Mouse (Mus musculus): ENCODE results near the gene Use1. TPM values are rescaled to one million over a fixed set of nuclear protein-coding genes. Genes with fewer than 3 reads are reported as not detected.

Use1 gene
- polyA plus RNA-seq, 1 experiment = 127 TPM

GRCm38 (mm10) chr8:71408231-71408630 lies 41.6 kb downstream of the Use1 start:
- H3K4me1 ChIP-seq (ENCODE audit: control insufficient read depth, insufficient read depth, low read length) = peaks cover 9% of the 10 kb centered on the region; the same call in 1 of the 2 replicates
- no peaks in the 10 kb centered on the region for H3K36me3 ChIP-seq (ENCODE audit: control insufficient read depth, insufficient read depth, low read length)
- no peaks in the 10 kb centered on the region for H3K27me3 ChIP-seq (replicated peaks; ENCODE audit: control insufficient read depth, insufficient read depth, low read length)
- H3K4me3 ChIP-seq (ENCODE audit: insufficient read depth, low read depth, low read length) = no peak overlapping the region
- no peak overlapping the region for H3K27ac ChIP-seq (ENCODE audit: insufficient read depth, low read depth, low read length)
- no peak for DNase-seq
- TF ChIP-seq POLR2A (IDR thresholded peaks at IDR 0.05; ENCODE audit: low read depth, low read length) = no peak
- TF ChIP-seq CTCF (conservative IDR thresholded peaks at IDR 0.05; ENCODE audit: insufficient read depth, insufficient read length, low read depth, low read length) = no peak
- 93% methylated on average over 4 of the region's 4 CpGs for WGBS

DNA sequence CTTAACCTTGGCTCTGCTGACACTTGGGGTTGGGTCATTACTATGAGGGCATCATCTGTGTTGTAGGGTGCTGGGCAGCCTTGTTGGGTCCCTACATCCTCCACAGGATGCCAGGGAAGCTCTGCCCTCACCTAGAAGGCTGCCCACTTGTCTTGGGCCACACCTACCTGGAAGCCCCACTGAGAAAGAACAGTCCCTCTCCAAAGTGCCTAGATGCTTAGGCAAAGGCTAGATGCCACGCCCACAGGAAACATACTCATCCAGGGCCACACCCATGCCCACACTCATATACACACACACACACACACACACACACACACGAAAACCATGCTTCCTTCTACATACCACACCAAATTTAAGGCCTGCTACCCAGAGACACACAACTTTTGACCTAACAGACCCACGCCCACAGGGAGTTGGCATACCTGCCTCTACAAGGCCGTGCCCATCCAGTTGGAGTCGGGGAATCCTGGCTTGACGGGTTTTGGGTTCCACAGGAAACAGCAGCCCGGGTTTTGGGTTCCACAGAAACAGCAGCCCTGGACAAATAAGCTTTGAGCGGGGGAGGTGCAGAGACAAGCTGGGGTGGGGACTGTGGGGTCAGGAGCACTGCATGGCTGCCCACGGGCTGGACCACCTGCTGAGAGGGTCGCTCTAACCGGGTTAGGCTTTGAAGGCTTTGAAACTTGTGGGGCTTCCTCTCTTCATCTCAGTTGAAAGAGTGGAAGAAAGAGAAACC lies 45.1 kb downstream of the Use1 start:
- DNase-seq = no peak
- Histone ChIP-seq H3K4me1 (ENCODE audit: control insufficient read depth, insufficient read depth, low read length) (no peaks in the 10 kb centered on the region), H3K27ac (ENCODE audit: insufficient read depth, low read depth, low read length) (no peak overlapping the region), H3K27me3 (replicated peaks; ENCODE audit: control insufficient read depth, insufficient read depth, low read length) (no peaks in the 10 kb centered on the region), H3K4me3 (ENCODE audit: insufficient read depth, low read depth, low read length) (no peak overlapping the region), H3K36me3 (ENCODE audit: control insufficient read depth, insufficient read depth, low read length) (no peaks in the 10 kb centered on the region)
- WGBS = 28% methylated on average over 11 of the region's 11 CpGs
- TF ChIP-seq CTCF (conservative IDR thresholded peaks at IDR 0.05; ENCODE audit: insufficient read depth, insufficient read length, low read depth, low read length) (no peak), POLR2A (IDR thresholded peaks at IDR 0.05; ENCODE audit: low read depth, low read length) (no peak)

Other genes starting within 250 kb of the Use1 start
- 11.4 and 12.0 TPM in 2 replicates for gene Myo9b, start 94.1 kb upstream of the Use1 start, polyA plus RNA-seq (2012; rRNA removed)
- 3.1 and 3.6 TPM in 2 replicates for gene Haus8, start 93.9 kb upstream of the Use1 start, polyA plus RNA-seq (2012; rRNA removed)
- 12.5 and 14.2 TPM in 2 replicates for gene Ocel1, start 4.5 kb downstream of the Use1 start, polyA plus RNA-seq (2012; rRNA removed)
- 177 and 264 TPM in 2 replicates for gene Nr2f6, start 15.1 kb downstream of the Use1 start, polyA plus RNA-seq (2012; rRNA removed)
- gene Ushbp1, start 29.0 kb downstream of the Use1 start, polyA plus RNA-seq (2012; rRNA removed) = 38.5 and 43.4 TPM in 2 replicates
- gene Babam1, start 30.0 kb downstream of the Use1 start, polyA plus RNA-seq (2012; rRNA removed) = 153 and 162 TPM in 2 replicates
- gene Ankle1, start 39.2 kb downstream of the Use1 start, polyA plus RNA-seq (2012; rRNA removed) = 0.28 and 0.79 TPM in 2 replicates
- 29.8 and 38.3 TPM in 2 replicates for gene Abhd8, start 96.8 kb downstream of the Use1 start, polyA plus RNA-seq (2012; rRNA removed)
- gene Mrpl34, start 98.1 kb downstream of the Use1 start, polyA plus RNA-seq (2012; rRNA removed) = 168 and 186 TPM in 2 replicates
- gene Dda1, start 102.4 kb downstream of the Use1 start, polyA plus RNA-seq (2012; rRNA removed) = 61.5 and 62.6 TPM in 2 replicates
- gene Ano8, start 119.1 kb downstream of the Use1 start, polyA plus RNA-seq (2012; rRNA removed) = 12.6 and 15.2 TPM in 2 replicates
- gene Gtpbp3, start 121.3 kb downstream of the Use1 start, polyA plus RNA-seq (2012; rRNA removed) = 20.2 and 25.0 TPM in 2 replicates
- 502 and 542 TPM in 2 replicates for gene Plvap, start 144.9 kb downstream of the Use1 start, polyA plus RNA-seq (2012; rRNA removed)
- gene Ccdc194, start 158.9 kb downstream of the Use1 start, polyA plus RNA-seq (2012; rRNA removed) = 0.09 TPM in 1 of 2 replicates, not detected in the other
- 167 and 184 TPM in 2 replicates for gene Bst2, start 170.6 kb downstream of the Use1 start, polyA plus RNA-seq (2012; rRNA removed)
- 136 and 164 TPM in 2 replicates for gene Mvb12a, start 176.1 kb downstream of the Use1 start, polyA plus RNA-seq (2012; rRNA removed)
- 7.8 and 8.4 TPM in 2 replicates for gene Tmem221, start 192.0 kb downstream of the Use1 start, polyA plus RNA-seq (2012; rRNA removed)
- 0.14 and 0.19 TPM in 2 replicates for gene Nxnl1, start 199.8 kb downstream of the Use1 start, polyA plus RNA-seq (2012; rRNA removed)
- 146 and 182 TPM in 2 replicates for gene Slc27a1, start 202.0 kb downstream of the Use1 start, polyA plus RNA-seq (2012; rRNA removed)
- 134 TPM in 2 replicates for gene Pgls, start 225.3 kb downstream of the Use1 start, polyA plus RNA-seq (2012; rRNA removed)
- 1.2 and 2.4 TPM in 2 replicates for gene Fam129c, start 230.8 kb downstream of the Use1 start, polyA plus RNA-seq (2012; rRNA removed)
- gene Colgalt1, start 244.2 kb downstream of the Use1 start, polyA plus RNA-seq (2012; rRNA removed) = 62.2 and 70.4 TPM in 2 replicates

Data from kidney, adult 2 months (tissue).